Mouse (Mus musculus): ENCODE measurements around the gene Rsl24d1. TPM values are rescaled to one million over a fixed set of nuclear protein-coding genes. Genes with fewer than 3 reads are reported as not detected.
"Not testable (repeated sequence)": the region's sequence is repeated elsewhere in the genome, so short reads cannot be mapped to it uniquely, and the experiment has no call there.

Gene Rsl24d1
- total and polyA plus RNA-seq, 3 experiments: 25.3 to 51.7 (median 50.1) TPM

- WGBS: 30% methylated on average over 5 of the region's 5 CpGs
- no peaks in the 10 kb centered on the region for H3K36me3 ChIP-seq (ENCODE audit: control insufficient read depth, insufficient read depth, low read length)
- H3K4me3 ChIP-seq: peak overlapping the region; percentile 46
- DNase-seq: no peak
- peak overlapping the region; percentile 77 for H3K9ac ChIP-seq (ENCODE audit: low read depth, low read length)
- TF ChIP-seq POLR2A (IDR thresholded peaks at IDR 0.05; ENCODE audit: insufficient read depth, low read depth, low read length): no peak
- TF ChIP-seq EP300 (IDR thresholded peaks at IDR 0.05; ENCODE audit: insufficient read depth, low read depth, low read length): no peak
- no peak for TF ChIP-seq CTCF (IDR thresholded peaks at IDR 0.05)
- no peaks in the 10 kb centered on the region for H3K4me1 ChIP-seq (ENCODE audit: control insufficient read depth, insufficient read depth, low read length)
- no peaks in the 10 kb centered on the region for H3K79me2 ChIP-seq (replicated peaks; ENCODE audit: control insufficient read depth, insufficient read depth, low read length)
- H3K27ac ChIP-seq: no peak overlapping the region
- intact Hi-C loops (cut with DNase I): no loop called here
- peaks cover 3% of the 10 kb centered on the region; the same call in 1 of the 2 replicates for H3K27me3 ChIP-seq (ENCODE audit: control insufficient read depth, insufficient read depth, low read length)
Observed at GRCm38 (mm10) chr9:73103880-73104198, 9.4 kb upstream of the Rsl24d1 start.

GRCm38 (mm10) chr9:73105141-73105540 is 8.1 kb upstream of the Rsl24d1 start:
- Histone ChIP-seq H3K4me1 (ENCODE audit: control insufficient read depth, insufficient read depth, low read length) (no peaks in the 10 kb centered on the region), H3K27me3 (ENCODE audit: control insufficient read depth, insufficient read depth, low read length) (peaks cover 3% of the 10 kb centered on the region; the same call in 1 of the 2 replicates), H3K4me3 (no peak overlapping the region), H3K27ac (no peak overlapping the region), H3K9ac (ENCODE audit: low read depth, low read length) (no peak overlapping the region), H3K79me2 (replicated peaks; ENCODE audit: control insufficient read depth, insufficient read depth, low read length) (no peaks in the 10 kb centered on the region), H3K36me3 (ENCODE audit: control insufficient read depth, insufficient read depth, low read length) (no peaks in the 10 kb centered on the region)
- 50% methylated on average over 1 of the region's 1 CpGs for WGBS
- no peak for TF ChIP-seq CTCF (IDR thresholded peaks at IDR 0.05)
- no peak for TF ChIP-seq POLR2A (IDR thresholded peaks at IDR 0.05; ENCODE audit: insufficient read depth, low read depth, low read length)
- intact Hi-C loops (cut with DNase I): no loop called here
- DNase-seq: no peak

GRCm38 (mm10) chr9:73105771-73106170 is 7.5 kb upstream of the Rsl24d1 start:
- no peak for DNase-seq
- H3K27me3 ChIP-seq (ENCODE audit: control insufficient read depth, insufficient read depth, low read length): peaks cover 3% of the 10 kb centered on the region; the same call in 1 of the 2 replicates
- H3K27ac ChIP-seq: no peak overlapping the region
- H3K4me3 ChIP-seq: no peak overlapping the region
- no peaks in the 10 kb centered on the region for H3K36me3 ChIP-seq (ENCODE audit: control insufficient read depth, insufficient read depth, low read length)
- TF ChIP-seq POLR2A (IDR thresholded peaks at IDR 0.05; ENCODE audit: insufficient read depth, low read depth, low read length) (no peak), CTCF (IDR thresholded peaks at IDR 0.05) (no peak), EP300 (IDR thresholded peaks at IDR 0.05; ENCODE audit: insufficient read depth, low read depth, low read length) (no peak)
- no peaks in the 10 kb centered on the region for H3K4me1 ChIP-seq (ENCODE audit: control insufficient read depth, insufficient read depth, low read length)
- no peak overlapping the region for H3K9ac ChIP-seq (ENCODE audit: low read depth, low read length)
- intact Hi-C loops (cut with DNase I): no loop called here
- H3K79me2 ChIP-seq (replicated peaks; ENCODE audit: control insufficient read depth, insufficient read depth, low read length): no peaks in the 10 kb centered on the region

GRCm38 (mm10) chr9:73116704-73117103 is 3.5 kb downstream of the Rsl24d1 start:
- H3K79me2 ChIP-seq (replicated peaks; ENCODE audit: control insufficient read depth, insufficient read depth, low read length); H3K27ac ChIP-seq; H3K9ac ChIP-seq (ENCODE audit: low read depth, low read length); H3K4me1 ChIP-seq (ENCODE audit: control insufficient read depth, insufficient read depth, low read length); H3K4me3 ChIP-seq; H3K27me3 ChIP-seq (ENCODE audit: control insufficient read depth, insufficient read depth, low read length); DNase-seq; intact Hi-C loops (cut with DNase I); H3K36me3 ChIP-seq (ENCODE audit: control insufficient read depth, insufficient read depth, low read length): not testable (repeated sequence)
- 72% methylated on average over 6 of the region's 6 CpGs for WGBS

- Histone ChIP-seq H3K9ac (ENCODE audit: low read depth, low read length) (no peak overlapping the region), H3K27ac (no peak overlapping the region), H3K79me2 (replicated peaks; ENCODE audit: control insufficient read depth, insufficient read depth, low read length) (peaks cover 2% of the 10 kb centered on the region; the same call in 1 of the 2 replicates), H3K4me3 (no peak overlapping the region), H3K27me3 (ENCODE audit: control insufficient read depth, insufficient read depth, low read length) (no peaks in the 10 kb centered on the region), H3K4me1 (ENCODE audit: control insufficient read depth, insufficient read depth, low read length) (no peaks in the 10 kb centered on the region), H3K36me3 (ENCODE audit: control insufficient read depth, insufficient read depth, low read length) (no peaks in the 10 kb centered on the region; the same call in none of the 2 replicates)
- TF ChIP-seq CTCF (IDR thresholded peaks at IDR 0.05) (no peak), POLR2A (IDR thresholded peaks at IDR 0.05; ENCODE audit: insufficient read depth, low read depth, low read length) (no peak), EP300 (IDR thresholded peaks at IDR 0.05; ENCODE audit: insufficient read depth, low read depth, low read length) (no peak)
- DNase-seq: no peak
- intact Hi-C loops (cut with DNase I): no loop called here
- 76% methylated on average over 4 of the region's 4 CpGs for WGBS
Observed at GRCm38 (mm10) chr9:73118012-73118411, 4.8 kb downstream of the Rsl24d1 start.

- no peak overlapping the region for H3K4me3 ChIP-seq
- TF ChIP-seq POLR2A (IDR thresholded peaks at IDR 0.05; ENCODE audit: insufficient read depth, low read depth, low read length) (no peak), EP300 (IDR thresholded peaks at IDR 0.05; ENCODE audit: insufficient read depth, low read depth, low read length) (no peak), CTCF (IDR thresholded peaks at IDR 0.05) (peak; percentile 59)
- H3K9ac ChIP-seq (ENCODE audit: low read depth, low read length): no peak overlapping the region
- no peaks in the 10 kb centered on the region for H3K27me3 ChIP-seq (ENCODE audit: control insufficient read depth, insufficient read depth, low read length)
- H3K4me1 ChIP-seq (ENCODE audit: control insufficient read depth, insufficient read depth, low read length): no peaks in the 10 kb centered on the region
- no peaks in the 10 kb centered on the region; the same call in 1 of the 2 replicates for H3K36me3 ChIP-seq (ENCODE audit: control insufficient read depth, insufficient read depth, low read length)
- 63% methylated on average over 8 of the region's 8 CpGs for WGBS
- no peak overlapping the region for H3K27ac ChIP-seq
- no peak for DNase-seq
- intact Hi-C loops (cut with DNase I): no loop called here
- H3K79me2 ChIP-seq (replicated peaks; ENCODE audit: control insufficient read depth, insufficient read depth, low read length): no peaks in the 10 kb centered on the region
Observed at GRCm38 (mm10) chr9:73121735-73122134, 8.5 kb downstream of the Rsl24d1 start.
